Mouse (Mus musculus): Measurements from ENCODE around the gene Slc5a2. TPM values are rescaled to one million over a fixed set of nuclear protein-coding genes. Genes with fewer than 3 reads are reported as not detected.

Slc5a2 gene
- total and polyA plus RNA-seq, 3 experiments: 0.37 TPM; not detected in 2

DNA sequence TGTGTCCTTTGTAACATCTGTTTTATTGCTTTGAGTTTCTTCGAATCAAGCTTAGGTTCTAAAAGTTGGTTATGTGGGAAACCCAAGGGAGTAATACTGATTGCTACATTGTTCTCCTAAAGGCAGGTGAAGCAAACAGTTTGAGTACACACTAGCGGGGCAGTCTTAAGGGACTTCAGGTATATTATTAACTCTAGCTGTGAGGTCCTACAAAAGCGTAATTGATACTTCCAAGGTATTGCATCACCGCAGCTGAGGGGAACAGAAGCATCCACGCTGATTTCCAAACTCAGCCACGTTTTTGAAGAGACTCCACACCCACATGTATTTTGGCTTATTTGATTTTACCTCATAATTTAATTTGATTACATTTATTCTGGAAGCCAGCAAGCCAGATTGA lies 38.7 kb downstream of the Slc5a2 start:
- WGBS: 73% methylated on average over 6 of the region's 6 CpGs
- intact Hi-C loops (cut with DNase I): no loop called here
- no peaks in the 10 kb centered on the region for H3K79me2 ChIP-seq (replicated peaks; ENCODE audit: control insufficient read depth, insufficient read depth, low read length)
- H3K27me3 ChIP-seq (ENCODE audit: control insufficient read depth, insufficient read depth, low read length): no peaks in the 10 kb centered on the region
- no peak for TF ChIP-seq EP300 (IDR thresholded peaks at IDR 0.05; ENCODE audit: insufficient read depth, low read depth, low read length)
- H3K27ac ChIP-seq: no peak overlapping the region
- DNase-seq: no peak
- no peak overlapping the region for H3K4me3 ChIP-seq
- H3K4me1 ChIP-seq (ENCODE audit: control insufficient read depth, insufficient read depth, low read length): no peaks in the 10 kb centered on the region
- H3K36me3 ChIP-seq (ENCODE audit: control insufficient read depth, insufficient read depth, low read length): no peaks in the 10 kb centered on the region
- no peak overlapping the region for H3K9ac ChIP-seq (ENCODE audit: low read depth, low read length)

GRCm38 (mm10) chr7:128304907-128305306 lies 39.5 kb downstream of the Slc5a2 start:
- Histone ChIP-seq H3K4me1 (ENCODE audit: control insufficient read depth, insufficient read depth, low read length) (no peaks in the 10 kb centered on the region; the same call in 1 of the 2 replicates), H3K9ac (ENCODE audit: low read depth, low read length) (no peak overlapping the region), H3K27ac (no peak overlapping the region), H3K36me3 (ENCODE audit: control insufficient read depth, insufficient read depth, low read length) (no peaks in the 10 kb centered on the region), H3K4me3 (no peak overlapping the region), H3K27me3 (ENCODE audit: control insufficient read depth, insufficient read depth, low read length) (no peaks in the 10 kb centered on the region), H3K79me2 (replicated peaks; ENCODE audit: control insufficient read depth, insufficient read depth, low read length) (no peaks in the 10 kb centered on the region)
- peak; percentile 38 to 40 for DNase-seq
- intact Hi-C loops (cut with DNase I): loop anchor here (1.0 kb wide), 1 partner anchor 40 kb away; no protein-coding TSS in a partner anchor
- peak; percentile 66 for TF ChIP-seq CTCF (IDR thresholded peaks at IDR 0.05)
- no peak for TF ChIP-seq EP300 (IDR thresholded peaks at IDR 0.05; ENCODE audit: insufficient read depth, low read depth, low read length)
- WGBS: under 1% methylated on average over 5 of the region's 5 CpGs

DNA sequence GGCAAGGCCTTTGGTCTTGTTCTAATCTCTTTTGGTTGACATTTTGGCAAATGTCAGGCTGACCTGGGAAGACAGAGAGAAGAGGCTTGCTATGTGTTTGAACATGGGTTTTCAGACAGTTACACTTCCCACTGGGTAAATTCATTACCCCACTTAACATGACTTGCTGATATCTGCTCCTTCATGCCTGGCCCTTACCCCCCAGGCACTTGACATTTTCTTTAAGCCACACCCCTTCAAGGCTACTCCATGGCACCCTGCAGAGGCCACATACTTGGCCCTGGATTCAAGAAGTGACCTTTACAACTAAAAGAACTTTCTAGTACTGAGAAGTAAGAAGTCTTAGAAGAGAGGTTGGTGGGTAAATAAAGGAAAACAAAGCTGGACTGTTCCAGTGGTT lies 42.4 kb downstream of the Slc5a2 start:
- DNase-seq: no peak
- peaks cover 10% of the 10 kb centered on the region for H3K4me1 ChIP-seq (ENCODE audit: control insufficient read depth, insufficient read depth, low read length)
- H3K9ac ChIP-seq (ENCODE audit: low read depth, low read length): no peak overlapping the region
- H3K79me2 ChIP-seq (replicated peaks; ENCODE audit: control insufficient read depth, insufficient read depth, low read length): no peaks in the 10 kb centered on the region
- no peak overlapping the region for H3K27ac ChIP-seq
- no peaks in the 10 kb centered on the region for H3K27me3 ChIP-seq (ENCODE audit: control insufficient read depth, insufficient read depth, low read length)
- H3K36me3 ChIP-seq (ENCODE audit: control insufficient read depth, insufficient read depth, low read length): no peaks in the 10 kb centered on the region
- TF ChIP-seq CTCF (IDR thresholded peaks at IDR 0.05) (no peak), EP300 (IDR thresholded peaks at IDR 0.05; ENCODE audit: insufficient read depth, low read depth, low read length) (no peak), POLR2A (IDR thresholded peaks at IDR 0.05; ENCODE audit: insufficient read depth, low read depth, low read length) (no peak)
- intact Hi-C loops (cut with DNase I): no loop called here
- no peak overlapping the region for H3K4me3 ChIP-seq

DNA sequence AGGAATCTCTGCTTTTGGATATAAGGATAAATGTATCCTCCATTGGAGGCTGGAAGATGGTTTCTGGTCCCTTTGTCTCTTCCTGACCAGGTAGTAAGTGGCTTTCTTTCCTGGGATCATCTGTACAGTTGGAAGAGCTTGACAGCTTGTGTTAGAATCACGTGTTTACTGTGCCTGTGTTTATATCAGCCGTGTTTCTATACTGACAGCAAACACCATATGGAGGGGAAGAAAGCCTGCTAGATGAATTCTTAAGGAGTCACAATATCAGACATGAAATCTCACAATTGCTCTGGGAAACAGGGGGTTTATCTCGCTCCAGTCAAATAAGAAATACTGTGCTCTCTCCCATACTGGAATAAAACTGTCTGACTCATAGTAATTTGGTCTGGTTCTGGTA lies 43.8 kb downstream of the Slc5a2 start:
- TF ChIP-seq EP300 (IDR thresholded peaks at IDR 0.05; ENCODE audit: insufficient read depth, low read depth, low read length): no peak
- no peak for TF ChIP-seq CTCF (IDR thresholded peaks at IDR 0.05)
- no peak for TF ChIP-seq POLR2A (IDR thresholded peaks at IDR 0.05; ENCODE audit: insufficient read depth, low read depth, low read length)
- H3K27ac ChIP-seq: no peak overlapping the region
- H3K27me3 ChIP-seq (ENCODE audit: control insufficient read depth, insufficient read depth, low read length): no peaks in the 10 kb centered on the region
- DNase-seq: no peak
- WGBS: 73% methylated on average over 3 of the region's 3 CpGs
- no peaks in the 10 kb centered on the region for H3K79me2 ChIP-seq (replicated peaks; ENCODE audit: control insufficient read depth, insufficient read depth, low read length)
- H3K4me3 ChIP-seq: no peak overlapping the region
- H3K36me3 ChIP-seq (ENCODE audit: control insufficient read depth, insufficient read depth, low read length): no peaks in the 10 kb centered on the region
- peaks cover 10% of the 10 kb centered on the region for H3K4me1 ChIP-seq (ENCODE audit: control insufficient read depth, insufficient read depth, low read length)
- no peak overlapping the region for H3K9ac ChIP-seq (ENCODE audit: low read depth, low read length)
- intact Hi-C loops (cut with DNase I): no loop called here

- Histone ChIP-seq H3K27ac (peak overlapping the region; percentile 13), H3K27me3 (ENCODE audit: control insufficient read depth, insufficient read depth, low read length) (no peaks in the 10 kb centered on the region), H3K36me3 (ENCODE audit: control insufficient read depth, insufficient read depth, low read length) (no peaks in the 10 kb centered on the region), H3K4me1 (ENCODE audit: control insufficient read depth, insufficient read depth, low read length) (peaks cover 10% of the 10 kb centered on the region), H3K4me3 (no peak overlapping the region), H3K79me2 (replicated peaks; ENCODE audit: control insufficient read depth, insufficient read depth, low read length) (no peaks in the 10 kb centered on the region), H3K9ac (ENCODE audit: low read depth, low read length) (no peak overlapping the region)
- no peak for DNase-seq
- TF ChIP-seq POLR2A (IDR thresholded peaks at IDR 0.05; ENCODE audit: insufficient read depth, low read depth, low read length) (no peak), CTCF (IDR thresholded peaks at IDR 0.05) (no peak), EP300 (IDR thresholded peaks at IDR 0.05; ENCODE audit: insufficient read depth, low read depth, low read length) (no peak)
- 61% methylated on average over 1 of the region's 1 CpGs for whole genome bisulfite sequencing
- intact Hi-C loops (cut with DNase I): no loop called here
Measured at GRCm38 (mm10) chr7:128309776-128310175, 44.3 kb downstream of the Slc5a2 start.

DNA sequence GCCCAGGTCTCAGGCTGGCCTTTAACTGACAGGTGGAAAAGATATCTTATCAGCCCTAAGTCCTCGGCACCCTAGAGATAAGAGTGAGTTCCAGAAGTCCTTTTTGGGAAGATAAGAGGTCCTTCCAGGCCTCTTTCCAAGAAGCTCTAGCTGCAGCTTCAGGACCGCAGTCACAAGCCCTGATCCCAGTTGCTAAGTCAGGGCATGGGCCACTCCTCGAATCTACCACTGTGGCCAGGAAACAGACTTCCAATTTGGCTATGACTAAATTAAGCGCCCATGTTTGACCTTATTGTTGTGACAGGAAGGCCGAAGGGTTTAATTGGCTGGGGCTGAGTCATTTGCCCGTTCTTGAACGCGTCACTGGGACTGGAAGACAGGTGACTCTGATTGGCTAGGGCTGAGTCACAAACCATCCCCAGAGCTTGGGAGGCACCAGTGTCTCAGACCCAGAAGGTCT lies 44.8 kb downstream of the Slc5a2 start:
- WGBS: 13% methylated on average over 8 of the region's 8 CpGs
- Histone ChIP-seq H3K9ac (ENCODE audit: low read depth, low read length) (no peak overlapping the region), H3K36me3 (ENCODE audit: control insufficient read depth, insufficient read depth, low read length) (no peaks in the 10 kb centered on the region), H3K27me3 (ENCODE audit: control insufficient read depth, insufficient read depth, low read length) (no peaks in the 10 kb centered on the region), H3K27ac (peak overlapping the region; percentile 13), H3K4me1 (ENCODE audit: control insufficient read depth, insufficient read depth, low read length) (peaks cover 10% of the 10 kb centered on the region), H3K79me2 (replicated peaks; ENCODE audit: control insufficient read depth, insufficient read depth, low read length) (no peaks in the 10 kb centered on the region), H3K4me3 (no peak overlapping the region)
- intact Hi-C loops (cut with DNase I): no loop called here
- peak in 1 of 2 experiments; percentile 45 for DNase-seq
- TF ChIP-seq POLR2A (IDR thresholded peaks at IDR 0.05; ENCODE audit: insufficient read depth, low read depth, low read length) (no peak), EP300 (IDR thresholded peaks at IDR 0.05; ENCODE audit: insufficient read depth, low read depth, low read length) (no peak)
